Mouse (Mus musculus) stomach, embryonic 14.5 days (tissue): ENCODE results near the gene Selplg. TPM values are rescaled to one million over a fixed set of nuclear protein-coding genes. Genes with fewer than 3 reads are reported as not detected.

Experiments used
- ATAC-seq: fragments of 200-750 bp; cut with Nextera tagmentation; 2 replicates; pipeline ENCODE4 v1.8.0; 2017; ENCODE audit warnings: low read depth, moderate TSS enrichment; ENCODE audit not compliant: insufficient number of reproducible peaks, insufficient read depth, low FRiP score
- H3K27ac ChIP-seq: fragments of 300-500 bp; sonication (generic); 2 replicates; pipeline ENCODE4 v1.5.1; 2014; ENCODE audit warnings: mild to moderate bottlenecking, low read length, moderate library complexity, mixed read lengths
- H3K27me3 ChIP-seq: fragments of 300-500 bp; sonication (generic); 2 replicates; pipeline ENCODE4 v1.6.1; 2014; ENCODE audit warnings: low read length, control low read depth, mixed read lengths; ENCODE audit not compliant: control insufficient read depth, insufficient read depth
- H3K36me3 ChIP-seq: fragments of 300-500 bp; sonication (generic); 2 replicates; pipeline ENCODE4 v1.6.1; 2014; ENCODE audit warnings: mild to moderate bottlenecking, control low read depth, low read length, moderate library complexity, mixed read lengths; ENCODE audit not compliant: control insufficient read depth, insufficient read depth
- H3K4me1 ChIP-seq: fragments of 300-500 bp; sonication (generic); 2 replicates; pipeline ENCODE4 v1.6.1; 2014; ENCODE audit warnings: low read length, control low read depth, mixed read lengths; ENCODE audit not compliant: control insufficient read depth, insufficient read depth
- H3K4me2 ChIP-seq: fragments of 300-500 bp; sonication (generic); replicated peaks from 2 replicates; pipeline ENCODE4 v1.6.1; 2014; ENCODE audit warnings: low read depth, low read length, control low read depth
- H3K4me3 ChIP-seq: fragments of 300-500 bp; sonication (generic); 2 replicates; pipeline ENCODE4 v1.5.1; 2014; ENCODE audit warnings: low read depth, low read length, control low read depth
- H3K9ac ChIP-seq: fragments of 300-500 bp; sonication (generic); replicated peaks from 2 replicates; pipeline ENCODE4 v1.6.1; 2014; ENCODE audit warnings: low read depth, mild to moderate bottlenecking, control low read depth, low read length, moderate library complexity, mixed read lengths
- H3K9me3 ChIP-seq: fragments of 300-500 bp; sonication (generic); 2 replicates; pipeline ENCODE4 v1.6.1; 2016; ENCODE audit warnings: low read depth, low read length, control low read depth; ENCODE audit not compliant: control insufficient read depth
- WGBS: fragments of 180-500 bp; shearing (Covaris S2); extraction: QIAGEN DNeasy Blood & Tissue Kit; methylation state at CpG from one replicate; pipeline ENCODE4 v1.1.7; 2014; 5-methylcytosine and 5-hydroxymethylcytosine counted together
- polyA plus RNA-seq: library from polyadenylated mRNA; unstranded; fragments of >200 nt; fragmentation: Nextera tagmentation; extraction: Ambion mirVana; gene quantifications from 2 replicates; pipeline ENCODE4 v1.2.1, GENCODE M21; 2014

Selplg gene
- polyA plus RNA-seq, 1 experiment from 2014 or later, result 4.5 TPM

- WGBS, result 43% methylated on average over 7 of the region's 7 CpGs
- H3K9ac ChIP-seq, result no peak overlapping the region
- H3K27me3 ChIP-seq, result no peaks in the 10 kb centered on the region
- H3K4me3 ChIP-seq, result no peak overlapping the region
- no peaks in the 10 kb centered on the region for H3K36me3 ChIP-seq
- H3K27ac ChIP-seq, result no peak overlapping the region
- no peaks in the 10 kb centered on the region for H3K4me1 ChIP-seq
- 0 out of 2 replicates have a peak, but pooled peaks have one; percentile 50 for ATAC-seq
- H3K9me3 ChIP-seq, result no peaks in the 10 kb centered on the region
- no peak overlapping the region for H3K4me2 ChIP-seq
Measured at GRCm38 (mm10) chr5:113828481-113828880, 4.0 kb downstream of the Selplg start.

- H3K4me2 ChIP-seq, result no peak overlapping the region
- 46% methylated on average over 4 of the region's 4 CpGs for WGBS
- no peak overlapping the region for H3K9ac ChIP-seq
- no peak overlapping the region for H3K4me3 ChIP-seq
- H3K4me1 ChIP-seq, result no peaks in the 10 kb centered on the region
- H3K36me3 ChIP-seq, result no peaks in the 10 kb centered on the region
- H3K27me3 ChIP-seq, result no peaks in the 10 kb centered on the region
- no peak overlapping the region for H3K27ac ChIP-seq
- ATAC-seq, result no peak
- H3K9me3 ChIP-seq, result no peaks in the 10 kb centered on the region
Measured at GRCm38 (mm10) chr5:113827991-113828411, 4.4 kb downstream of the Selplg start.

GRCm38 (mm10) chr5:113826619-113827018, 5.8 kb downstream of the Selplg start:
- Histone ChIP-seq H3K27ac (no peak overlapping the region), H3K9me3 (no peaks in the 10 kb centered on the region), H3K9ac (no peak overlapping the region), H3K27me3 (no peaks in the 10 kb centered on the region), H3K4me1 (no peaks in the 10 kb centered on the region), H3K36me3 (no peaks in the 10 kb centered on the region), H3K4me2 (no peak overlapping the region), H3K4me3 (no peak overlapping the region)
- ATAC-seq, result no peak
- WGBS, result 84% methylated on average over 4 of the region's 4 CpGs

GRCm38 (mm10) chr5:113825558-113825957, 6.9 kb downstream of the Selplg start:
- H3K27ac ChIP-seq, result no peak overlapping the region
- no peaks in the 10 kb centered on the region for H3K36me3 ChIP-seq
- no peaks in the 10 kb centered on the region for H3K27me3 ChIP-seq
- no peak overlapping the region for H3K4me2 ChIP-seq
- no peaks in the 10 kb centered on the region for H3K4me1 ChIP-seq
- WGBS, result 73% methylated on average over 7 of the region's 7 CpGs
- no peak overlapping the region for H3K9ac ChIP-seq
- ATAC-seq, result no peak
- no peaks in the 10 kb centered on the region for H3K9me3 ChIP-seq
- no peak overlapping the region for H3K4me3 ChIP-seq

GRCm38 (mm10) chr5:113824228-113824627, 8.2 kb downstream of the Selplg start:
- H3K27ac ChIP-seq, result no peak overlapping the region
- 80% methylated on average over 4 of the region's 4 CpGs for WGBS

GRCm38 (mm10) chr5:113818572-113818971, 13.9 kb downstream of the Selplg start:
- Histone ChIP-seq H3K9me3 (no peaks in the 10 kb centered on the region), H3K4me1 (no peaks in the 10 kb centered on the region), H3K27me3 (no peaks in the 10 kb centered on the region), H3K9ac (no peak overlapping the region), H3K36me3 (no peaks in the 10 kb centered on the region), H3K4me3 (no peak overlapping the region), H3K4me2 (no peak overlapping the region), H3K27ac (no peak overlapping the region)
- ATAC-seq, result no peak
- 65% methylated on average over 14 of the region's 14 CpGs for WGBS

More at GRCm38 (mm10) chr5:113824228-113824627, 8.2 kb downstream of the Selplg start:
- Histone ChIP-seq H3K4me3 (no peak overlapping the region), H3K36me3 (no peaks in the 10 kb centered on the region), H3K4me2 (no peak overlapping the region), H3K9me3 (no peaks in the 10 kb centered on the region), H3K9ac (no peak overlapping the region), H3K27me3 (no peaks in the 10 kb centered on the region), H3K4me1 (no peaks in the 10 kb centered on the region)
- no peak for ATAC-seq

- 11% methylated on average over 15 of the region's 15 CpGs for WGBS
- no peaks in the 10 kb centered on the region for H3K4me1 ChIP-seq
- 0 out of 2 replicates have a peak overlapping the region, but pooled peaks have one; percentile 17 for H3K4me2 ChIP-seq
- H3K9me3 ChIP-seq, result peaks cover 8% of the 10 kb centered on the region; the same call in 1 of the 2 replicates
- no peak overlapping the region for H3K9ac ChIP-seq
- H3K36me3 ChIP-seq, result no peaks in the 10 kb centered on the region
- H3K27ac ChIP-seq, result no peak overlapping the region
- H3K27me3 ChIP-seq, result no peaks in the 10 kb centered on the region
- ATAC-seq, result no peak
- no peak overlapping the region for H3K4me3 ChIP-seq
Measured at GRCm38 (mm10) chr5:113815638-113816152, 16.7 kb downstream of the Selplg start.

GRCm38 (mm10) chr5:113815041-113815389, 17.4 kb downstream of the Selplg start:
- ATAC-seq, result no peak
- H3K27ac ChIP-seq, result no peak overlapping the region
- WGBS, result 47% methylated on average over 11 of the region's 11 CpGs
- no peaks in the 10 kb centered on the region for H3K27me3 ChIP-seq
- H3K4me1 ChIP-seq, result no peaks in the 10 kb centered on the region
- H3K36me3 ChIP-seq, result no peaks in the 10 kb centered on the region
- H3K4me2 ChIP-seq, result no peak overlapping the region
- no peak overlapping the region for H3K9ac ChIP-seq
- peaks cover 8% of the 10 kb centered on the region; the same call in 1 of the 2 replicates for H3K9me3 ChIP-seq
- H3K4me3 ChIP-seq, result no peak overlapping the region
